Mouse (Mus musculus): ENCODE data around the gene Cenpb.
A peak's percentile ranks its signal among the peaks of the same experiment; 100 is the strongest.

The Cenpb gene

DNA sequence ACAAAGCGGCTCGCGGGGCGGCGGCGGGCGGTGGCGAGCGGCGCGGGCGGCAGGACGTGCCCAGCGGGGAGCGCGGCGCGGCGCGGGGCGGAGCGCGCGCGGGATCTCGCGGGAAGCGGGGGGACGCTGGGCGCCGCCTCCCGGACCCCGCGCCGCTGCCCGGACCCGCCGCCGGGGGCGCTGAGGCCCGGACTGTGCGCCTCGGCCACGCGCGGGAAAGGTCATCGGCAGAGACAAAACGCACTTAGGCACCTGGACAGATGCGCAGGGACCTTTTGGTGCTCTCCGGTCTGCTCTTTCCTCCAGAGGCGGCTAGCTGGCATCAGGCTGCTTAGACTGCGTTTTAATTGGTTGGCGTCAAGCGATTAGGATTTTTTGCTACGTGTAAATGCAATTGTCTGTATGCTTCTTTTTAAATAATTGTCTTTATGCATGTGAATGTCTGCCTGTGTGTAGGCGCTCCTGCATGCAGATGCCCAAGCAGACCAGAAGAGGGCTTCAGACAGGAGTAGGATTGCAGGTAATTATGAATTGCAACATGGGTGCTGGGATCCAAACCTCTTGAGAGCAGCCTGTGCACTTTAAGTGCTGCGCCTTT lies at the start of gene Cenpb:
Gene Cenpb (minus strand): TSS at position 78 of the 598 bp plus-strand sequence.
- DNase-seq: peak; percentile 84 to 91

DNA sequence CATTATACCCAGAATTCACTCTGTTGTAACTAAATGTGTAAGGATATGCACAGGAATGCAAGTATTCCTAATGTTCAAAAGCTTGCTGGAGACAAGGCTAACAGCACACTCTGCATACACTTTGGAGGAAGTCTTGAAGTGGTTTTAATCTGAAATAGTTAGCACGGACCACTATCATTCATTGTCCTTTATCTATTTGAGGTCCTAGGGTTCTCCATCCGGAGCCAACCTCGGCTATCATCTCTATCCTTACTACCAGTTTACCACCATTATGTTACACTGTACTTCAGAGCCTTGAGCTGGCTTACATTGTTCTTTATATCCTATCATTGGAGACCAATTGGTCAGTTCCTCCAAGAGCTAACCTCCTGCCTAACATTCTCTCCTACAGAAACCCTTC lies 47.4 kb upstream of the Cenpb start:
- no peak for DNase-seq

DNA sequence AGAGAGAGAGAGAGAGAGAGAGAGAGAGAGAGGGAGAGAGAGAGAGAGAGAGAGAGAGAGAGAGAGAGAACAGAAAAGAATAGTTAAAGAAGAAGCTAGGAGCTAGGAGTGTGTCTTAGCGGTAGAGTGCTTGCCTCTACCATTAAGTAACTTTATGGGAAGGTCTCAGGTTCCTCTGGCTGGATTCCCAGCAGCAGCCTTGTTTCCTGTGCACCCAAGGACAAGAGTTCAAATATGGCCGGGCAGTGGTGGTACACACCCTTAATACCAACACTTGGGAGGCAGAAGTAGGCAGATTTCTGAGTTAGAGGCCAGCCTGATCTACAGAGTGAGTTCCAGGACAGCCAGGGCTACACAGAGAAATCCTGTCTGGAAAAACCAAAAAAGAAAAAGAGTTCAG lies 46.8 kb upstream of the Cenpb start:
- peak; percentile 34 to 59 for DNase-seq

DNA sequence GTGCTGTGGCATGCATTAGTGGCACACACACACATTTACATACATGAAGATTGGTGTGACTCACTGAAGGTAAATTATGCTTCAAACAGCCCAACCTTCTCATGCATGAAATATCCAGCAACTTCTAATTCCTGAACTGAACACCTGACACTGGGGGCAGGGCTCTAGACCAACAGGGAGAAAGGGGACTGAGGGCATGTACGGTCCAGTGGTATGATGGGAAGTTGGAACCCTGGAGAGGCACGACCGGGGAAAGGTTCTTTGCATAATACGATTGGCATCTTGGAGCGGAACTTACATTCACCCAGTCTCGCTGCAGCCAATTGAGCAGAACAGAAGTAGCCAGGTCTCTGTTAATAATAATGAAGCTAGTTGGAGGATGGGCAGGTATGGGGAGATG lies 45.3 kb upstream of the Cenpb start:
- peak; percentile 68 to 91 for DNase-seq

DNA sequence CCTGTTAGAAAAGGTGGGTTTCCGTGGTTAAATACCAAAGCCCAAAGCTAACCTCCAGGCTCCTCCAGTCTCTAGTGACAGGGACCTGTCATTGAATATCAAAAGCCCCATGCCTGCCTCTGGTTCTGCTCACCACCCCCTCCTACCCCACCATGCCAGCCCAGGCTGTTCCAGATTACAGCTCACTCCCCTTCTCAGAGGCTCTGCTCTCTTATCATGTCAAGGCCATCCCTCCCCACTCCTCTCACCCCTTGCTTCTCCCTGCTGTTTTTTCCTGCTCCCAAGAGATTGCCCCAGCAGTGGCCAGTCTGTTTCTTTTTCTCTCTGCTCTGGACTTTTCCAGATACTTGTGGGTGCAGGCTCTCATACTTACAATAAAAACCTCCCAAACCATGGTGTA lies 43.7 kb upstream of the Cenpb start:
- no peak for DNase-seq

DNA sequence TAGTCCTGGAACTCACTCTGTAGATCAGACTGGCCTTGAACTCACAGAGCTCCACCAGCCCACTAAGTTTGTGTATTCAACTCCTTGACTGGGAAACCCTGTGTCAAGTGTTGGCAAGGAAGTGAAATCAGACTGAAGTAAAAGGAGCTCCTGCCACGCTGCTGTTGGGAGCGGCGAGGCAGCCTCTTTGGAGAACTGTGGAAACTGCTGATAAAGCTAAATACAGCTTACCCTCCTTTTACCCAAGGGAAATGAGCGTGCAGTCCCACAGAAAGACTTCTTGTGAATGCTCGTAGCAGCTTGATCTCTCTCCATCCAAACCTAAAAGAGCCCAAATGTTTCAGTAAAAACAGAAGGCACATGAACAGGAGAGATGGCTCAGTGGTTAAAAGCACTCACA lies 42.7 kb upstream of the Cenpb start:
- peak in 1 of 2 experiments; percentile 58 for DNase-seq

DNA sequence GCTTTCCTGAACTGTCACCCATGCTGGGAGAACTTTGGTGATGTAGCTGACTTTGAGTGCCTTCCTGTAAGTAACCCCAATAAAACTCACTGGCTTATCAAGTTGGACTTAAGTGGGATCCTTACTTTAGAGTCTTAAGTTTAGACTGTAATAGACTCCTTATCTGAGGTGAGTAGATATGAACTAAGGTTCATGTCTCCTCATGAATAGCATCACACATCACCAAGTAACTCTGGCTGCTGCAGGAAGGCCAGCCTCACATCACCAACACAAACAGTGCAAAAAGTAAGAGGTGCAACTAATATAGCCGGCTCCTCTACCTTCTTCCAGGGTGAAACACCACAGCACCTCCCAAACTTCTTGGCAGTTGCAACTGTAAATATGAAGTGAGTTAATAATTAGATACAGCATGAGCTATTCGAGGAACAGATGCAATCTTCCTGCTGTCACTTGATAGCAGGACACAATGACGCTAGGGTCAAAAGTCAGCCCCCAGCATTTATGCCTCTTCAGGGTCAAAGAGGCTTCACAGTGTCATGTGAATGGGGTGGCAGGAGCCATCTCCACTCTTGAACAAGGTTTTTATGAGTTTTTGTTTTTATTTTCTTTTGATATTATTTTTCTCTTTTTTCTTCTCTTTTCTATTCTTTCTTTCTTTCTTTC lies 42.1 kb upstream of the Cenpb start:
- no peak for DNase-seq

DNA sequence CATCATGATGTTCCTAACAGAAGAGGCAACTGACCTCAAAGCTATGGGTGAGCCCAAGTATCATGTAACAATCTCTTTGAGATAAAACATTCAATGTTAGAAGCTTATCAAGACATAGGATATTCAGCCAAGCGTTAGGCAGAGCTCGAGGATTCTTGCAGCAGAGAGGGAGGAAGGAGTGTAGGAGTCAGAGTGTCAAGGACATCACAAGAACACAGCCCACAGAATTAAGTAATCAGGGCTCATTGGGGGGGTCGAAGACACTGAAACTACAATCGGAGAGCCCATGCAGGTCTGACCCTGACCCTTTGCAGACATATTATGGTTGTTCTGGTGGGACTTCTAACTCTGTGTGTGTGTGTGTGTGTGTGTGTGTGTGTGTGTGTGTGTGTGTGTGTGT lies 40.2 kb upstream of the Cenpb start:
- no peak for DNase-seq

DNA sequence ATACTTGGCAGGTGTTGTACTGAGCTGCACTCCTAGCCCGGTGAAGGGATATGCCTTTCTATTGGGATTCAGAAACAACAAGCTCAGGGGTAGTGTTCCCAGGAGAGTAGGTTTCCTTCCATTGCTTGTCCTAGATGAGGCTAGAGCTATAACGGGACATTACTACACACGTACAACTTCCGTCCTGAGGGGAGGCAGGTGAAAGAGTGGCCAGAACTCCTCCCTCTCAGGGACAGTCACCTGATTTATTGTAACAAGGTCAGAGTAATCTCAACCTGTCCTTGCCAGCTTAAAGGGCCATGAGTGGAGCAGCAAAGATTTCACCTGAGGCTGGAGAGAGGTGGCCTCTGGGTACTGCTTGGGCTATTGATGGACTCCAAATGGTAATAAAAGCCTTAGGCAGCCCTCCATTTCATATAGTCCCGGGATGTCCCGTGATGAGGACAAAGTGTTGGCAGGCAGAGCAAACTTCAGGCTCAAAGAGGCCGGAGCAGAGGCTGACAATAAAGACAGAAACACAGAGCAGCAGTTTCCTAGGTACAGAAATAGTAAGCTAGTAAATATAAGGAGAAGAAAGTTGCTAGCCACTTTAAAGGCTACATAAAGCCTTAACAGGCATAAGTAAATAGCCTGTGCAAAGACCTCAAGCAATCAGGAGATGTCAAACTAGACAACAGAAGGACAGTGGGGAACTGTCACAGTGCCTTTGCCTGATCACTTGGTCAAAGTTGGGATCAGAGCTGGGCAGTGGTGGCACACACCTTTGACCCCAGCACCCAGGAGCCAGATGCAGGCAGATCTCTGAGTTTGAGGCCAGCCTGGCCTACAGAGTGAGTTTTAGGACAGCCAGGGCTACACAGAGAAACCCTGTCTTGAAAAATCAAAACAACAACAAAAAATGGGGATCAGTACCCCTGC lies 36.3 kb upstream of the Cenpb start:
- DNase-seq: peak; percentile 48 to 71

DNA sequence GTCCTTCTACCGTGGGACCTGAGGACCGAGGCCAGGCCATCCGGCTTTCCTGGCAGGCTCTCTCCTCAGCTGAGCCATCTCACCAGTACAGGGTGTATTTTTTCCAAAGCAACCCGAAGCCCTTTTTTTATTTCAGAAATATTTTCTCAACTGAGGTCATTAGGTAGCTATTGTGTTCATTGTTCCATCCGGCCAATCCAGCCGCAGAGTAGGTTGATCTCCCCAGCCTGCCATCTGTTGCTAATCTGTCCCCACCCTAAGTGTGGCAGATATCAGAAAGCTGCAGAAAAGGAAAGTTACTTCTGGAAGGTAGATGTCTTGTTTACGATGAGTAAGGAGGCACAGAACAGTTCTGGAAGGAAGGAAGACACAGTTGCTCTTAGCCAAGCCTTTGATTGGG lies 33.9 kb upstream of the Cenpb start:
- DNase-seq: no peak

DNA sequence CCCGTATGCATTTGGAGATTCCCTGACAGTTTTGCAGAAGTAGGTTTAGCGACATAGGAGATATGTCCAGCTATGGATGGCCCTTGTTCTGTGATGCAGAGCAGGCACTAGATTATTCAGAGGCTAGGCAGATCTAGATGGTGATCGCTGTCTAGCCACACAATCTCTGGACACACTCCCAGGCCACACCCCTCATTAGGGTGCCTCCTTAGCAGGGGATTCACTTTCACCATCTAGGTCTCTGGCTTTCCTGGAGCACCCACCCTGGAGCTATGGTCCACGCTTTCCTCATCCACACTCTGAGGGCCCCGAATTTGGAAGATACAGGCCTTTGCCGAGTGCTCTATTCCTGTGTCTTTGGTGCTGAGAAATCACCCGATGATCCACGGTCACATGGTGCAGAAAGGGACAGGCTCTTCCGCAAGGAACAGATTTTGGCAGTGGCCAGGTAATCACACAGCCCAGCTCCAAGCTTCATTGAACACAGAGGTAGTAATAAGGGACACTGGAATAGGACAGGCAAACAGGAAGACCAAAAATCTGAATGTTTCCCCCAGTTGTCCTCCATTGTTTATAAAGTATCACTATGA lies 31.3 kb upstream of the Cenpb start:
- DNase-seq: peak; percentile 39 to 63

DNA sequence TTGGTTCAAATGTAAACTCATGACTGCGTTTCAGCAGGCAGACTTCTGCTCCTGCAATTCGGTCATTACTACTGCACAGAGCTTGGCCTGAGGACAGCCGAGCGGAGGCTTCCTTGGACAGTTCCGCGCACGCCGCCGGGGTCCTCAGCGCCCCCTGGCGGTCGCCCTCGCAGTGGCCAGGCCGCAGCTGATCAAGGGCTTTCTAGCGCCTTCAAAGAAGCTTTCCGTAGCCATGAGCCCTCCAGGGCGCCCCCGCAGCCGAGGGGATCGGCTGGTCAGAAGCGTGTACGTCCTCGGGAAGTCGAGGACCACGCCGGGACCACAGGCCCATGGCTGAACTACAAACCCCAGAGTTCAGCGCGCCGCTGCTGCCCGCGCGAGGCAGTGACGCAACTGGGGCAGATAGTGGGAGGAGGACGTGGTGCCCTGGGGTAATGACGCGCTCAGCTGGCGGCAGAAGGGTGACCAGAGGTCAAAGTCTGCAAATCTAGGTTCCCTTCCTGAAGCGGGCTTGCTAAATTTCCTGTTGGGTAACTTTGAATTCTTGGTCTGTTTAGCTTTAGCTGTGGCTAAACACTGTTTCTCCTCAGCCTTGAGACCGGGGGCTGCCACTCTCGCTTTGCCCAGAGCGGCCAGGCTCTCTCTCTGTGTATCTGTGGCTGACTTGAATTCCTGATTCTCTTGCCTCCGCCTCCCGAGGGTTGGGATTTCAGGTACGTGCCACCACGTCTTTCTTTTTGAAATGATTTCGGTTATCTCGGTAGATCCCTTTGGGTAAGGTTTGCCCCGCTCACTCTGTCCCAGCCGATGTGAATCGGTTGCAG lies 30.3 kb upstream of the Cenpb start:
- DNase-seq: peak; percentile 96 to 98

DNA sequence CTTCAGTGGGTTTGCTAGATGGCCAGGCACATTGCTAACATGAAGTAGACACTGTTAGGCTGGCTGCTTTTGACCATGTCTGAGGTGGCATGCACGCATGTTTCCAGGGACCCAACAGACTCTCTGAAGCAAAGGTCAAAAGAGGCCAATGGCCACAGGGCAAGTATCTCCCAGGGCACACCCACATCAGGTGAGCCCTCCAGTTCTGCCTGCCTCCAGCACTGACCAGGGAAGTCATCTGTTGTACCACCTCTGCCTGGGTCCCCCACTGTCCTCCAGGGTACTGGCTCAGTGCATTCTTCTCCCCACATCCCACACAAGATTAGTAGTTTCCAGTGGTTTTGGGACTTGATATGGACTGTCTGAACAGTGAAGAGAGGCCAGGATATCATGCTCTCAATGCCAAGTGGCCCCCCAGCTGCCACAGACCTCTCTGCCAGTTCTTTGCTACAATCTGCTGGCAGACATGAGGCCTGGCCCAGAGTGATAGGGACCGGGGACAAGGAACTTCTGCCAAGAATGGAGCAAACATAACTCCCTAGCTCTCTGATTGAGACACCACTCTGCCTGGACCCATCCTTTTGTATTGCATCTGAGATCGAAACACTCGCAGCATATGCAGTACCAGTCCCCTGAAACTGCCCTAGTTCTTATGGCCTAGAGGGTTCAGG lies 29.4 kb upstream of the Cenpb start:
- peak in 1 of 2 experiments; percentile 55 for DNase-seq

DNA sequence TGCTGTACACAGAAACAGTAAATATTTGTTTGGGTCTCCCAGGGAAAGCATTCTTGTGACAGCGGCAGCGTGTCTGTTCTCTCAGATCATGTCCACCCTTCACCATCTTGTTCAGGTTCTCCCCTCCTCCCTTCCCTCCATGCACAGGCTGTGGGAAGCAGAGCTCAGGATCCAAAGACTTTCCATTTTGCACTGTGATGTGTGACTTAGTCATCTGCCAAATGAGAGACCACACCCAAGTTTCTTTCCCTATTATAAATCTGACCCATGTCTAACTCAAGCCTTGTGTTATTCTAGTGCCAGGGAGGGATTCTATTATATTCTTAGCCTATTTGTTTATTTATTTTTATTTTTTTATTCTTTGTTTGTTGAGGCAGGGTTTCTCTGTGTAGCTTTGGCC lies 28.5 kb upstream of the Cenpb start:
- no peak for DNase-seq

DNA sequence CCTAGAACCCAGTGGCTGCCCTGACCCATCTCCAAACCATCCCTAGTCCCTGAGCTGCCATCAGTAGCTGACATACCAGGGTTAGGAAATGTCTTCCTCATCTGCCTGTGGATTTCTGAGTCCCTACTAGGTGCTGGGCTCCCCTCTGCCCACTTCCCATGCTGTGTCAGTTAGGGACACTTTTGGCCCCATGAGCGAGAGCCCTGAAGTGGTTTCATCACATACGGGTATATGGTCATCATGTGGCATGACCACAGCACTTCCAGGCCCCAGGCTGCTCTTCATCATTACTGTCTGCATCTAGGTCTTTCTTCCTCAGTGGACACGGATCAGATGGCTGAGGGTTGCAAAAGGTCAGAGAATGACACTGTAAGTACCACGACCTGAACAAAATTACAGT lies 26.9 kb upstream of the Cenpb start, which contains the start of gene Ap5s1:
Gene Ap5s1 (plus strand): TSS at position 301 of the 400 bp plus-strand sequence.
- no peak for DNase-seq

DNA sequence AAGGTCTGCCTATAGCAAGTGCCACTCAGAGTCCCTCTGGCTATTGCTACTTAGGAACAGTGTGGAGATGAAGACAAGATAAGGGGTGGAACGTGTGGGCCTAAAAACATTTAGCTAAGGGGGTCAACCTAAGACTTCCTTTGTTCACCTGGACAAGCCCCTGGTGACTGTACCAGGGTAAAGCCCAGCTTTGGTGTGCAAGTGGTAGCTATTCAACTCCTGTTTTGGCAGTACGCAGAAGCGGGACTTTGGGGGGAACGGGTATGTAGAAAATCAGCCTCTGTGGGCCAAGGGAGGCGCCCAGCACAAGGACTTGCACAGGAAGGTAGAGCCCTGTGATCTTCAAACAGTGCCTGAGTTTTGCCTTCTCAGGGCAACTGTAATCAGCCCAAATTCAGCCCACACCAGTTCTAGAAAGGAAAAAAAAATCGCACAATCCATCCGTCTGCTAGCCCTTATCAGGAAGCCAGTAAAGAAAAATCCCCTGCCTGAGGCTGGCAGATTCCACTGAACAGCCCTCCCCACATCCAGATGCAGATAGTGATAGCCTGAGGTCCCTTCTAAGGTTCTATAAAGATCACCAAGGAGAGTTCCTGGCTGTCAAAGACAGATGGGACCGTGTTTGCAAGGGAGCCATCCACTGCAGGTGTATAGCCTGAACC lies 25.8 kb upstream of the Cenpb start:
- DNase-seq: no peak

DNA sequence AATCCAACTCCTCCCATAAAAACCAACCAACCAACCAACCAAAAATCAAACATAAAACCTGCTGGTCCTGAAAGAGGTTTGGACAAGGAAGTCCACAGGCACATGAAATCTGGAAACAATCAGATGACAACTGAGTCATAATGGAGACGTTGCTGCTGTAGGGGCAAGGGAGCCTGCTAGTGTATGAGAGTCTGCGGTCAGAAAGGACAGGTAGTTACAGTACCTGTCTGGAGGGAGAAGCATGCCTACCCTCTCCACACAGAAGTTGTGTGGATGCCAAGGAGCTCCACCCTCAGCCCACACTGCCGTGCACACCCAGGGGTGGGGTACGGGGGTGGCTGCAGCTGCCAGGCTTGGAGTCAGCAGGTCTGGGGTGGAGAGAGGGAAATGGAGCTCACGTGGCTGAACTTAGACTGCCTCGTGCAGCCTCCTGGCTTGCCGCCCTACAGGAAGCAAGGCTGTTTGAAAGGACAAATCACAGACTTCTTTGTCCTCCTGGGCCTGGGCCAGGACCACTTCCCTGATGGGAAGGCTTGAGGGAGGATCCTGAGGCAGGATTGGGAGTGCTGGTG lies 24.6 kb upstream of the Cenpb start:
- peak; percentile 97 to 98 for DNase-seq

DNA sequence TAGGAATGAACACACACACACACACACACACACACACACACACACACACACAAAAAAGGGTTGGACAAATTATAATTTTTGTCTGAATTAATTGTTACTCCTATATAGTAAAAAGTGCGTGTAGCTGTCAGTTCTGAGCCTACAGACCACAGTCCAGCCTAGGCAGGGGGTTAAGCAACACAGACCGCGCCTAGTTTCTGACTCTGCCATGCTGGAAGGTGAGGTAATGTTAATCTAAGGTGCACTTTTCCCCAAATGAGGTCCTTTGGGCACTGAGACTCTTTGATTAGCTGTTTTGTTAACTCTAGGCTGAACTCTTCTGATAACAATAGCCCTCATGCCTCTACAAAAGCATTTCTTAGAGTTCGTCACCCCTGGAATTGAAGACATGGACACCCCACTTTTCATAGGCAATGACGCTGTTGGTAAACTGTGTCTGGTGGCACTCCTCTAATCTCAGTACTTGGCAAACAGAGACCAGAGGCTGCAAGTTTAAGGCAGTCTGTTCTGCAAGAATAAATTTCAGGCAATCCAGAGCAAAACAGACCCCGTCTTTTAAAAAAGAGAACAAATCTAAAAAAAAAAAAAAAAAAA lies 24.0 kb upstream of the Cenpb start:
- DNase-seq: no peak

DNA sequence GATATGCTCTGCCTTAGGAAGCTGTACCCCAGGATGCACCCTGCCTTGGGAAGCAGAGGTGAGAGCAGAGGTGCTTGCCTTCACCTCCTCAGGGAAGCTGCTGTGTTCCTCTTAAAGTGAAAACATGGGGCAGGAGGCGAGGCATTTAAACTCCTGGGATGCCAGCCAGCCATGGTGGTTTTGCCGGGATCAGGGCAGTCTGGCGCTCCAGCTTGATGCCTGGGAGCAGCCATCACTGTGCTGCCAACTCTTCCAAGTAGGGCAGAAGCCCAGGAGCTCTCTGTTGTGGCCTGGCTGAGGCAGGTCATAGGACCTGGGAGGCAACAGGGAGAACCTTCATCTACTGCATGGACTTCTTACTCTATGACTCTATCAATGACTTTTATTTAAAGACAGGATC lies 21.4 kb upstream of the Cenpb start:
- no peak for DNase-seq

DNA sequence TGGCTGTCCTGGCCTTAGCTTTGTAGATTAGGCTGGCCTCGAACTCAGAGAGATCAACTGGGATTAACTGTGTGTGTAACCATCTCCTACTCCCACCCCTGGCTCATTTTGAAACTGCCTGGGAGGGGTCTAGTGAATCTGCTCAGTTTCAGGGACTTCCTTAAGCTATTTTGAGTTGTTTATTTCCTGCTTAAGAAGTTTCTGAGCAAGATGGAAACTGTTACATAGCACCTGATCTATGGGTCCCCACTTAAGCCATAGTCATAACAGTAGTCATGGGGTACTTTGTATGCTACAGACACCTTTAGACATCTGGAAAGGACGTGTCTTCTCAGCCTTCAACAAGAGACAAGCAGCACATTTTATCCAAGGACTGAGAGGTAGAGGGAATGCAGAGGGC lies 20.8 kb upstream of the Cenpb start:
- DNase-seq: no peak
